Mouse (Mus musculus): Measurements from ENCODE around the gene Wars2. TPM values are rescaled to one million over a fixed set of nuclear protein-coding genes. Genes with fewer than 3 reads are reported as not detected.

Gene Wars2
- polyA plus RNA-seq, 1 experiment from 2014 or later, result 8.2 TPM

DNA sequence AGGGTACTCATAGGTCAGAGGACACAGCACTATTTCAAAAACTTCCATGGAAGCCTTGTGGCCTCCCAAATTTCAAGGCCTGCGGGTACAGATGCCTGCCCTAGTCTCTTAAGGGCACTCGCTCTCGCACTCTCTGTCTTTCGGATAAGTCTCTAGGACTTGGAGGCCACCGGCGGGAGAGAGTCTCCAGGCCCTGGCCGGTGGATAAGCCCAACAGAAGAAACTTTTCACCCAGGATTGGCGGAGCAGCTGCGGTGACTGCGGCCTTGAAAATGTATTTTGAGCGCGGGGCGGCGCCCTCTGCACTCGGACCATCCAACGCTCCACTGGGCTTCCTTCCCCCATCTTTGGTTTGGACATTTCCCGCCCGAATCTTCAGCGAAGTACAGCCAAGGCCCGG lies 115.9 kb downstream of the Wars2 start:
- no peak overlapping the region for H3K4me2 ChIP-seq (ENCODE audit: low read depth, low read length)
- H3K4me3 ChIP-seq (replicated peaks; ENCODE audit: low read length), result no peak overlapping the region
- WGBS, result 3% methylated on average over 20 of the region's 20 CpGs
- H3K9me3 ChIP-seq (replicated peaks; ENCODE audit: control insufficient read depth, low read length), result no peaks in the 10 kb centered on the region
- no peak for ATAC-seq (ENCODE audit: insufficient read depth, low FRiP score)
- H3K27me3 ChIP-seq (ENCODE audit: control insufficient read depth, insufficient read depth, low read length), result peaks cover 88% of the 10 kb centered on the region
- no peak overlapping the region for H3K9ac ChIP-seq (ENCODE audit: low read length)
- H3K36me3 ChIP-seq (ENCODE audit: control insufficient read depth, insufficient read depth, low read length), result no peaks in the 10 kb centered on the region
- H3K4me1 ChIP-seq (ENCODE audit: control insufficient read depth, insufficient read depth, low read length), result peaks cover 8% of the 10 kb centered on the region
- no peak overlapping the region for H3K27ac ChIP-seq (ENCODE audit: low read length)

- ATAC-seq (ENCODE audit: insufficient read depth, low FRiP score), result no peak
- Histone ChIP-seq H3K4me3 (replicated peaks; ENCODE audit: low read length) (no peak overlapping the region), H3K9me3 (replicated peaks; ENCODE audit: control insufficient read depth, low read length) (no peaks in the 10 kb centered on the region), H3K27me3 (ENCODE audit: control insufficient read depth, insufficient read depth, low read length) (peaks cover 89% of the 10 kb centered on the region), H3K4me1 (ENCODE audit: control insufficient read depth, insufficient read depth, low read length) (peaks cover 8% of the 10 kb centered on the region), H3K27ac (ENCODE audit: low read length) (no peak overlapping the region), H3K9ac (ENCODE audit: low read length) (no peak overlapping the region), H3K4me2 (ENCODE audit: low read depth, low read length) (no peak overlapping the region), H3K36me3 (ENCODE audit: control insufficient read depth, insufficient read depth, low read length) (no peaks in the 10 kb centered on the region)
- WGBS, result 5% methylated on average over 29 of the region's 29 CpGs
These were observed 117.0 kb downstream of the Wars2 start for GRCm38 (mm10) chr3:99257586-99258577.

DNA sequence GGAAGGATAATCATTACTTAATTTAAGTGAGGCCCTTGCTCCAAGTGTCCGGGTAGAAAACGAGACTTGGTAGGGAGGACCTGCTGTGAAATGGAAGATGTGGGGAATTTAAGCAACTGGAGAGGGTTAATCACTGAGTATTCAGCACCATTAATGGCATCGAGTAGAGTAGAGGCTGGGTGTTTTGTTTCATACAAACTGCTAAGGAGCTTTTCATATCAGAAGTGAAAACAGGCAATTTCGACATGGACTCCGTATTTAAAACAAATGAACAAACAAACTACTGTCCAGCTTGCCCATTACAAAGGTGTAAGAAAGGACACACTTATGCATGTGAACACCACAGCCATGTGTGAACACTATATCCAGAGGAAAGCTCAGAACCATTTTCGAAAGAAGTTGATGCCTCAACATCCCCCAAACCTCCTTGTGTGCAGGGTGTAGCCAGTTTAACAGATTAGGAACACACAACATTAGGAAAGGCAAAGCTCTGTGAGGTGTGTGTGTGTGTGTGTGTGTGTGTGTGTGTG lies 118.9 kb downstream of the Wars2 start:
- no peak overlapping the region for H3K9ac ChIP-seq (ENCODE audit: low read length)
- no peak for ATAC-seq (ENCODE audit: insufficient read depth, low FRiP score)
- no peak overlapping the region for H3K4me3 ChIP-seq (replicated peaks; ENCODE audit: low read length)
- H3K36me3 ChIP-seq (ENCODE audit: control insufficient read depth, insufficient read depth, low read length), result no peaks in the 10 kb centered on the region
- H3K9me3 ChIP-seq (replicated peaks; ENCODE audit: control insufficient read depth, low read length), result no peaks in the 10 kb centered on the region
- no peaks in the 10 kb centered on the region for H3K4me1 ChIP-seq (ENCODE audit: control insufficient read depth, insufficient read depth, low read length)
- 7% methylated on average over 6 of the region's 6 CpGs for WGBS
- peaks cover 89% of the 10 kb centered on the region for H3K27me3 ChIP-seq (ENCODE audit: control insufficient read depth, insufficient read depth, low read length)
- H3K27ac ChIP-seq (ENCODE audit: low read length), result no peak overlapping the region
- no peak overlapping the region for H3K4me2 ChIP-seq (ENCODE audit: low read depth, low read length)

- Histone ChIP-seq H3K4me2 (ENCODE audit: low read depth, low read length) (no peak overlapping the region), H3K36me3 (ENCODE audit: control insufficient read depth, insufficient read depth, low read length) (no peaks in the 10 kb centered on the region), H3K9me3 (replicated peaks; ENCODE audit: control insufficient read depth, low read length) (no peaks in the 10 kb centered on the region), H3K27ac (ENCODE audit: low read length) (no peak overlapping the region), H3K4me1 (ENCODE audit: control insufficient read depth, insufficient read depth, low read length) (no peaks in the 10 kb centered on the region), H3K27me3 (ENCODE audit: control insufficient read depth, insufficient read depth, low read length) (peaks cover 92% of the 10 kb centered on the region), H3K4me3 (replicated peaks; ENCODE audit: low read length) (no peak overlapping the region), H3K9ac (ENCODE audit: low read length) (no peak overlapping the region)
- ATAC-seq (ENCODE audit: insufficient read depth, low FRiP score), result no peak
- WGBS, result 35% methylated on average over 2 of the region's 2 CpGs
These were observed 119.5 kb downstream of the Wars2 start for GRCm38 (mm10) chr3:99260395-99260794.

- Histone ChIP-seq H3K4me2 (ENCODE audit: low read depth, low read length) (no peak overlapping the region), H3K27ac (ENCODE audit: low read length) (no peak overlapping the region), H3K36me3 (ENCODE audit: control insufficient read depth, insufficient read depth, low read length) (no peaks in the 10 kb centered on the region), H3K9me3 (replicated peaks; ENCODE audit: control insufficient read depth, low read length) (no peaks in the 10 kb centered on the region), H3K9ac (ENCODE audit: low read length) (no peak overlapping the region), H3K4me3 (replicated peaks; ENCODE audit: low read length) (no peak overlapping the region), H3K4me1 (ENCODE audit: control insufficient read depth, insufficient read depth, low read length) (no peaks in the 10 kb centered on the region), H3K27me3 (ENCODE audit: control insufficient read depth, insufficient read depth, low read length) (peaks cover 83% of the 10 kb centered on the region)
- 2% methylated on average over 18 of the region's 18 CpGs for WGBS
- no peak for ATAC-seq (ENCODE audit: insufficient read depth, low FRiP score)
These were observed 120.5 kb downstream of the Wars2 start for GRCm38 (mm10) chr3:99261371-99261791.

DNA sequence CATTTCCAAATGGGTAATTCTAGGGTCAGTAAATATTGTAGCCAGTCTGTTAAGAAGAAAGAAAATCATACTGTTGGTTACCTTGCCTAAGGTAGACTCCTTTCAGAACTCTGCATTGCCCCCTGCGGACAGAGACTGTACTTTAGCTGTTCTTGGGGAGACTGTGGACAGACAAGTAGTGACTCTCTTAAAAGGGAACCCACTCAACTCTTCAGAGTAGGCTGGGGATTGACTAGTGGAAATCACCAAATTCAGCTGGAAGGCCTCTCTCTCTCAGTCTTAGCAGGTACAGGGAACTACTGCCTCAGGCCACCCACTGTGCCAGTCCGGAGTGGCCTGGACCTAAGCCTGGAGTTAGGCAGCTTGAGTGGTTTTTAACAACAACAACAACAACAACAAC lies 121.1 kb downstream of the Wars2 start:
- Histone ChIP-seq H3K9me3 (replicated peaks; ENCODE audit: control insufficient read depth, low read length) (no peaks in the 10 kb centered on the region), H3K27ac (ENCODE audit: low read length) (no peak overlapping the region), H3K4me1 (ENCODE audit: control insufficient read depth, insufficient read depth, low read length) (no peaks in the 10 kb centered on the region), H3K9ac (ENCODE audit: low read length) (no peak overlapping the region), H3K27me3 (ENCODE audit: control insufficient read depth, insufficient read depth, low read length) (peaks cover 82% of the 10 kb centered on the region), H3K4me3 (replicated peaks; ENCODE audit: low read length) (no peak overlapping the region), H3K4me2 (ENCODE audit: low read depth, low read length) (no peak overlapping the region), H3K36me3 (ENCODE audit: control insufficient read depth, insufficient read depth, low read length) (no peaks in the 10 kb centered on the region)
- WGBS, result 12% methylated on average over 2 of the region's 2 CpGs
- no peak for ATAC-seq (ENCODE audit: insufficient read depth, low FRiP score)

DNA sequence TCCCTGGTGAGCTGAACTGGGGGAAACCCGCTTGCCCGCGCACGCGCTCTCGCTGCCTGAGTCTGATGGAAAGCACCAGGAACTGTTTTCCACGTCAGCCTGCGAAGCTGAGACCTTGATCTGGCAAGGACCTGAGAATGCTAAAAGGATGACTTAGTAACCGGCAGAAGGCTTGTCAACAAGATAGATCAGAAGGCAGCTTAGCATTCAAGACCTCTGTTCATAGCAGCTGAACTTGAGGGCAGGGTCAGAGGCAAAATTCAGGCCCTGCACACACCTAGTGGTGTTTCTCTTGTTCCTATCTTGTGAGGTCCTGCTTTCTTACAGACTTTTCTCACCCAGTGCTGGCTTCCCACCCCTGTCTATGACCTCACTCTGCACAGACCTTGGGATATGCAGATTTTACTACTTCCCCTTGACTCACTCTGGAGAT lies 122.6 kb downstream of the Wars2 start:
- no peak for ATAC-seq (ENCODE audit: insufficient read depth, low FRiP score)
- Histone ChIP-seq H3K9ac (ENCODE audit: low read length) (no peak overlapping the region), H3K4me2 (ENCODE audit: low read depth, low read length) (no peak overlapping the region), H3K4me1 (ENCODE audit: control insufficient read depth, insufficient read depth, low read length) (no peaks in the 10 kb centered on the region), H3K27me3 (ENCODE audit: control insufficient read depth, insufficient read depth, low read length) (peaks cover 72% of the 10 kb centered on the region), H3K9me3 (replicated peaks; ENCODE audit: control insufficient read depth, low read length) (no peaks in the 10 kb centered on the region), H3K27ac (ENCODE audit: low read length) (no peak overlapping the region), H3K36me3 (ENCODE audit: control insufficient read depth, insufficient read depth, low read length) (no peaks in the 10 kb centered on the region), H3K4me3 (replicated peaks; ENCODE audit: low read length) (no peak overlapping the region)
- WGBS, result 15% methylated on average over 9 of the region's 9 CpGs

DNA sequence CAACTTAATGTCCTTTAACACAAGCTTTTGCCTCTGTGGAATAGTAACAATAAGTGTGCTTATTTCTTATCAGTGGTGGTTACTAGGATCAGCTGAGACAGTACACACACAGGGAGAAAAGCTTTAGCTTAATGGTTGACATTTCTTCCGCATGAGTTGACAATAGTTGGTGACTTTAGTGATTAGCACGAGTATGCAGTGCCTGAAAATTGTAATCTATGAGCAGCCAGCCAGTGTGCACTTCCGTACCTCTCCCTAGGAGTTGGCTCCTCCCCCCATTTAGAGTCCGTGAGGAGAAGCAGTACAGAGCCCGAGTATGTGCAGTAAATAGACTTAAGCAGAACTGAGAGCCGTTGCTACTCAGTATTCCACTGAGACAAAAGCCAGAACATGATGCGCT lies 123.8 kb downstream of the Wars2 start:
- H3K9ac ChIP-seq (ENCODE audit: low read length), result no peak overlapping the region
- whole genome bisulfite sequencing, result 30% methylated on average over 7 of the region's 7 CpGs
- H3K4me3 ChIP-seq (replicated peaks; ENCODE audit: low read length), result no peak overlapping the region
- H3K27me3 ChIP-seq (ENCODE audit: control insufficient read depth, insufficient read depth, low read length), result peaks cover 62% of the 10 kb centered on the region
- H3K9me3 ChIP-seq (replicated peaks; ENCODE audit: control insufficient read depth, low read length), result no peaks in the 10 kb centered on the region
- no peak overlapping the region for H3K4me2 ChIP-seq (ENCODE audit: low read depth, low read length)
- no peaks in the 10 kb centered on the region for H3K36me3 ChIP-seq (ENCODE audit: control insufficient read depth, insufficient read depth, low read length)
- H3K4me1 ChIP-seq (ENCODE audit: control insufficient read depth, insufficient read depth, low read length), result no peaks in the 10 kb centered on the region
- H3K27ac ChIP-seq (ENCODE audit: low read length), result no peak overlapping the region
- ATAC-seq (ENCODE audit: insufficient read depth, low FRiP score), result no peak

- ATAC-seq (ENCODE audit: insufficient read depth, low FRiP score), result no peak
These were observed 126.0 kb downstream of the Wars2 start for GRCm38 (mm10) chr3:99266752-99267303.

More at GRCm38 (mm10) chr3:99266752-99267303, 126.0 kb downstream of the Wars2 start:
- H3K36me3 ChIP-seq (ENCODE audit: control insufficient read depth, insufficient read depth, low read length), result no peaks in the 10 kb centered on the region
- WGBS, result 47% methylated on average over 10 of the region's 10 CpGs
- no peak overlapping the region for H3K4me3 ChIP-seq (replicated peaks; ENCODE audit: low read length)
- no peak overlapping the region for H3K27ac ChIP-seq (ENCODE audit: low read length)
- no peaks in the 10 kb centered on the region for H3K9me3 ChIP-seq (replicated peaks; ENCODE audit: control insufficient read depth, low read length)
- no peak overlapping the region for H3K9ac ChIP-seq (ENCODE audit: low read length)
- no peak overlapping the region for H3K4me2 ChIP-seq (ENCODE audit: low read depth, low read length)
- H3K27me3 ChIP-seq (ENCODE audit: control insufficient read depth, insufficient read depth, low read length), result peaks cover 44% of the 10 kb centered on the region
- no peaks in the 10 kb centered on the region for H3K4me1 ChIP-seq (ENCODE audit: control insufficient read depth, insufficient read depth, low read length)

Data from stomach, embryonic 16.5 days (tissue).